Mouse (Mus musculus) brain, embryonic 14.5 days (tissue): Measurements from ENCODE around the gene Mtx3.

Experiments
- CTCF ChIP-seq: fragments of 200-500 bp; IDR thresholded peaks from 2 replicates; pipeline ENCODE4 v1.5.1; 2012; ENCODE audit warnings: inconsistent platforms, mild to moderate bottlenecking, moderate library complexity, borderline replicate concordance; ENCODE audit not compliant: insufficient read depth, insufficient read length; ENCODE audit errors: extremely low read depth
- POLR2A ChIP-seq: fragments of 200-500 bp; IDR thresholded peaks from 2 replicates; pipeline ENCODE4 v1.6.1; 2012; ENCODE audit warnings: mild to moderate bottlenecking, inconsistent platforms, borderline replicate concordance; ENCODE audit not compliant: poor library complexity, insufficient read depth, insufficient read length, severe bottlenecking; ENCODE audit errors: extremely low read depth

DNA sequence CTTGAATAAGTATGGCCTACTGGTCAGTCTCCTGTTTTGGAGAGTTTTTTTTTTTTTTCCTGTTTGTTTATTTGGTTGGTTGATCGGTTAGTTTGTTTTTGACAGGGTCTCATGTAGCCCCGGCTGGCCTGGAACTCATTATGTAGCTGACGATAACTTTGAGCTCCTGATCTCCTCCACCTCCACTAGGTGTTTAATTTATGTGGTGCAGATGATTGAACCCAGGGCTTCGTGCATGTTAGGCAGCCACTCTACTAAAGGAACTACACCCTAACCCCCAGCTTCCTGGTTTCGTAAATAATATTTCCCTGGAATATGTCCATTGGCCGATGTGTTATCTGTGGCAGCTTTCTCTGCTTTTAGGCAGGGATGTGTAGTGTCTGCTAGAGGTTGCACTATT, 54.5 kb downstream of the Mtx3 start:
- TF ChIP-seq CTCF = no peak
- no peak for TF ChIP-seq POLR2A
